Mouse (Mus musculus) c-Kit-negative CD71-positive TER-119-positive erythroid progenitor cells, embryonic 14.5 days (primary cell): Measurements from ENCODE around the gene Adarb1.

Experiments used
- DNase-seq: peaks from one replicate; pipeline ENCODE4 v3.0.0-alpha.2; 2013; ENCODE audit warnings: low read depth, low spot score

Adarb1 gene

GRCm38 (mm10) chr10:77435343-77435742 lies 17.3 kb upstream of the Adarb1 start:
- no peak for DNase-seq

- DNase-seq, result no peak
These were observed 16.5 kb upstream of the Adarb1 start for GRCm38 (mm10) chr10:77434457-77435151.

GRCm38 (mm10) chr10:77434076-77434456 lies 16.0 kb upstream of the Adarb1 start:
- DNase-seq, result no peak

- no peak for DNase-seq
These were observed 12.7 kb upstream of the Adarb1 start for GRCm38 (mm10) chr10:77430771-77431170.

GRCm38 (mm10) chr10:77429921-77430320 lies 11.9 kb upstream of the Adarb1 start:
- no peak for DNase-seq

GRCm38 (mm10) chr10:77427610-77428009 lies 9.5 kb upstream of the Adarb1 start:
- DNase-seq, result no peak

GRCm38 (mm10) chr10:77420190-77420589 lies 2.1 kb upstream of the Adarb1 start:
- DNase-seq, result no peak

- no peak for DNase-seq
These were observed 599 bp downstream of the Adarb1 start for GRCm38 (mm10) chr10:77417240-77418102.

- no peak for DNase-seq
These were observed 1.3 kb downstream of the Adarb1 start for GRCm38 (mm10) chr10:77416666-77417239.

GRCm38 (mm10) chr10:77415867-77416266 lies 2.2 kb downstream of the Adarb1 start:
- no peak for DNase-seq

- DNase-seq, result no peak
These were observed 4.3 kb downstream of the Adarb1 start for GRCm38 (mm10) chr10:77413791-77414190.

GRCm38 (mm10) chr10:77409154-77409553 lies 8.9 kb downstream of the Adarb1 start:
- DNase-seq, result no peak

GRCm38 (mm10) chr10:77408241-77408640 lies 9.8 kb downstream of the Adarb1 start:
- DNase-seq, result no peak

- DNase-seq, result no peak
These were observed 11.6 kb downstream of the Adarb1 start for GRCm38 (mm10) chr10:77406486-77406885.

- DNase-seq, result no peak
These were observed 15.6 kb downstream of the Adarb1 start for GRCm38 (mm10) chr10:77402463-77402862.

- no peak for DNase-seq
These were observed 17.0 kb downstream of the Adarb1 start for GRCm38 (mm10) chr10:77401039-77401438.

GRCm38 (mm10) chr10:77399938-77400337 lies 18.1 kb downstream of the Adarb1 start:
- no peak for DNase-seq

- no peak for DNase-seq
These were observed 20.0 kb downstream of the Adarb1 start for GRCm38 (mm10) chr10:77398082-77398481.

GRCm38 (mm10) chr10:77397056-77397642 lies 20.9 kb downstream of the Adarb1 start:
- DNase-seq, result no peak

- no peak for DNase-seq
These were observed 22.1 kb downstream of the Adarb1 start for GRCm38 (mm10) chr10:77396015-77396414.

GRCm38 (mm10) chr10:77391072-77391471 lies 27.0 kb downstream of the Adarb1 start:
- no peak for DNase-seq

- no peak for DNase-seq
These were observed 30.5 kb downstream of the Adarb1 start for GRCm38 (mm10) chr10:77387558-77387957.
